Mouse (Mus musculus): ENCODE results near the gene Gm6217.
A peak's percentile ranks its signal among the peaks of the same experiment; 100 is the strongest.
"Not testable (repeated sequence)": the region's sequence is repeated elsewhere in the genome, so short reads cannot be mapped to it uniquely, and the experiment has no call there.

Gm6217 gene

GRCm38 (mm10) chr1:82931326-82931725 is at the start of gene Gm6217:
Gene Gm6217, minus strand, starts transcription at chr1:82931399.
- DNase-seq (ENCODE audit: inconsistent ontology term) = not testable (repeated sequence)

- DNase-seq (ENCODE audit: inconsistent ontology term) = no peak
Measured at GRCm38 (mm10) chr1:82977840-82978239, 46.6 kb upstream of the Gm6217 start.

- no peak for DNase-seq (ENCODE audit: inconsistent ontology term)
Measured at GRCm38 (mm10) chr1:82975750-82976149, 44.6 kb upstream of the Gm6217 start.

GRCm38 (mm10) chr1:82974342-82974741 is 43.1 kb upstream of the Gm6217 start:
- DNase-seq (ENCODE audit: inconsistent ontology term) = no peak

GRCm38 (mm10) chr1:82973901-82974300 is 42.7 kb upstream of the Gm6217 start:
- no peak for DNase-seq (ENCODE audit: inconsistent ontology term)

GRCm38 (mm10) chr1:82973244-82973643 is 42.0 kb upstream of the Gm6217 start:
- no peak for DNase-seq (ENCODE audit: inconsistent ontology term)

- DNase-seq (ENCODE audit: inconsistent ontology term) = peak; percentile 53
Measured at GRCm38 (mm10) chr1:82972046-82972445, 40.8 kb upstream of the Gm6217 start.

GRCm38 (mm10) chr1:82966413-82966812 is 35.2 kb upstream of the Gm6217 start:
- DNase-seq (ENCODE audit: inconsistent ontology term) = no peak

GRCm38 (mm10) chr1:82959870-82960385 is 28.7 kb upstream of the Gm6217 start, which contains the start of gene Gm47955:
Gene Gm47955, plus strand, starts transcription at chr1:82960286.
- DNase-seq (ENCODE audit: inconsistent ontology term) = no peak

- not testable (repeated sequence) for DNase-seq (ENCODE audit: inconsistent ontology term)
Measured at GRCm38 (mm10) chr1:82955913-82956312, 24.7 kb upstream of the Gm6217 start, which contains the start of gene Gm7544. Gene Gm7544, minus strand, starts transcription at chr1:82956013.

- no peak for DNase-seq (ENCODE audit: inconsistent ontology term)
Measured at GRCm38 (mm10) chr1:82948601-82949000, 17.4 kb upstream of the Gm6217 start.

- not testable (repeated sequence) for DNase-seq (ENCODE audit: inconsistent ontology term)
Measured at GRCm38 (mm10) chr1:82946029-82946428, 14.8 kb upstream of the Gm6217 start.

- not testable (repeated sequence) for DNase-seq (ENCODE audit: inconsistent ontology term)
Measured at GRCm38 (mm10) chr1:82943295-82943694, 12.1 kb upstream of the Gm6217 start, which contains the start of gene A030003K21Rik. Gene A030003K21Rik, minus strand, starts transcription at chr1:82943388.

- not testable (repeated sequence) for DNase-seq (ENCODE audit: inconsistent ontology term)
Measured at GRCm38 (mm10) chr1:82942505-82942904, 11.3 kb upstream of the Gm6217 start.

- DNase-seq (ENCODE audit: inconsistent ontology term) = no peak
Measured at GRCm38 (mm10) chr1:82938666-82939065, 7.5 kb upstream of the Gm6217 start.

GRCm38 (mm10) chr1:82930558-82930957 is 641 bp downstream of the Gm6217 start:
- not testable (repeated sequence) for DNase-seq (ENCODE audit: inconsistent ontology term)

- no peak for DNase-seq (ENCODE audit: inconsistent ontology term)
Measured at GRCm38 (mm10) chr1:82924650-82925049, 6.5 kb downstream of the Gm6217 start, which contains the start of gene A030014E15Rik. Gene A030014E15Rik, plus strand, starts transcription at chr1:82924917.

- not testable (repeated sequence) for DNase-seq (ENCODE audit: inconsistent ontology term)
Measured at GRCm38 (mm10) chr1:82913434-82913833, 17.8 kb downstream of the Gm6217 start.

- DNase-seq (ENCODE audit: inconsistent ontology term) = no peak
Measured at GRCm38 (mm10) chr1:82913025-82913424, 18.2 kb downstream of the Gm6217 start, which contains the start of gene A030005L19Rik. Gene A030005L19Rik, plus strand, starts transcription at chr1:82913325.

- no peak for DNase-seq (ENCODE audit: inconsistent ontology term)
Measured at GRCm38 (mm10) chr1:82905886-82906285, 25.3 kb downstream of the Gm6217 start.

- DNase-seq (ENCODE audit: inconsistent ontology term) = no peak
Measured at GRCm38 (mm10) chr1:82901201-82901600, 30.0 kb downstream of the Gm6217 start.

- DNase-seq (ENCODE audit: inconsistent ontology term) = no peak
Measured at GRCm38 (mm10) chr1:82900567-82900966, 30.6 kb downstream of the Gm6217 start.

GRCm38 (mm10) chr1:82893269-82893668 is 37.9 kb downstream of the Gm6217 start:
- no peak for DNase-seq (ENCODE audit: inconsistent ontology term)

Data from Muller cell, postnatal 12 days (primary cell).